Mouse (Mus musculus) hindbrain, embryonic 14.5 days (tissue): ENCODE data around the gene Bmp7. TPM values are rescaled to one million over a fixed set of nuclear protein-coding genes. Genes with fewer than 3 reads are reported as not detected.
A peak's percentile ranks its signal among the peaks of the same experiment; 100 is the strongest.

Experiments used
- ATAC-seq: fragments of 200-750 bp; cut with Nextera tagmentation; 2 replicates; pipeline ENCODE4 v1.8.0; 2017; ENCODE audit warnings: moderate number of reproducible peaks, mild to moderate bottlenecking, moderate TSS enrichment, moderate library complexity; ENCODE audit not compliant: low FRiP score
- DNase-seq: peaks from one replicate; pipeline ENCODE4 v3.0.0-alpha.2; 2015; ENCODE audit warnings: low spot score
- H3K27ac ChIP-seq: fragments of 300-500 bp; sonication (generic); 2 replicates; pipeline ENCODE4 v1.5.1; 2014; ENCODE audit warnings: mild to moderate bottlenecking, moderate library complexity
- H3K27me3 ChIP-seq: fragments of 300-500 bp; sonication (generic); 2 replicates; pipeline ENCODE4 v1.6.1; 2014; ENCODE audit warnings: mild to moderate bottlenecking, low read length, mixed read lengths; ENCODE audit not compliant: control insufficient read depth, insufficient read depth
- H3K36me3 ChIP-seq: fragments of 300-500 bp; sonication (generic); replicated peaks from 2 replicates; pipeline ENCODE4 v1.6.1; 2014; ENCODE audit not compliant: control insufficient read depth, insufficient read depth
- H3K4me1 ChIP-seq: fragments of 300-500 bp; sonication (generic); replicated peaks from 2 replicates; pipeline ENCODE4 v1.6.1; 2014; ENCODE audit warnings: antibody characterized with exemption, low read length, mixed read lengths; ENCODE audit not compliant: control insufficient read depth, insufficient read depth
- H3K4me2 ChIP-seq: fragments of 300-500 bp; sonication (generic); replicated peaks from 2 replicates; pipeline ENCODE4 v1.6.1; 2014; ENCODE audit warnings: mild to moderate bottlenecking, moderate library complexity
- H3K4me3 ChIP-seq: fragments of 300-500 bp; sonication (generic); replicated peaks from 2 replicates; pipeline ENCODE4 v1.5.1; 2014; ENCODE audit warnings: mild to moderate bottlenecking, low read length
- H3K9ac ChIP-seq: fragments of 300-500 bp; sonication (generic); 2 replicates; pipeline ENCODE4 v1.6.1; 2014
- H3K9me3 ChIP-seq: fragments of 300-500 bp; sonication (generic); 2 replicates; pipeline ENCODE4 v1.6.1; 2016; ENCODE audit warnings: low read length; ENCODE audit not compliant: control insufficient read depth
- WGBS: fragments of 180-500 bp; shearing (Covaris S2); extraction: QIAGEN DNeasy Blood & Tissue Kit; methylation state at CpG from one replicate; pipeline ENCODE4 v1.1.7; 2014; 5-methylcytosine and 5-hydroxymethylcytosine counted together
- polyA plus RNA-seq: library from polyadenylated mRNA; unstranded; fragments of >200 nt; fragmentation: Nextera tagmentation; extraction: Ambion mirVana; gene quantifications from 2 replicates; pipeline ENCODE4 v1.2.1, GENCODE M21; 2014

Gene Bmp7
- polyA plus RNA-seq, 1 experiment from 2014 or later: 18.4 TPM

DNA sequence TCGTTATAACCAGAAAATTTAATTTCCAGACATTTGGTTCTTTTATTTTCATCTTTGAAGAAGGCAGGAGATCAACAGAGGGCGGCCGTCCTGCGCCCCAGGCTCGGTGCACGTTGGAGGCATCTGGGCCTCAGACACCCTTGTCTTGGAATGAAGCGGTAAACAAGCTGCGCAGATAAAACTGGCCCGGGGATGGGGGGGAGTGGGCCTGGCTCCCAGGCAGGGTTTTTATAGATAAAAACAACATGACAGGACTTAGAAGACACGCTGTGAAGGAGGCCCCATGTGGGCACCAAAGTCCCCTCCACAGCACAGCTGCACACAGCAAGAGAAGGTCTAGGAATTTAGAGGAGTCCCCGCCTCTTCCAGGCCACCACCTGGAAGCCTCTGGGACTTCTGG is 10.6 kb upstream of the Bmp7 start:
- ATAC-seq: no peak
- no peak for DNase-seq
- Histone ChIP-seq H3K9ac (no peak overlapping the region), H3K4me2 (no peak overlapping the region), H3K27ac (no peak overlapping the region), H3K4me3 (no peak overlapping the region), H3K9me3 (no peaks in the 10 kb centered on the region), H3K27me3 (no peaks in the 10 kb centered on the region), H3K4me1 (0 out of 2 replicates have a peak, but pooled peaks cover 9% of the 10 kb centered on the region), H3K36me3 (no peaks in the 10 kb centered on the region)
- WGBS: 27% methylated on average over 11 of the region's 11 CpGs

DNA sequence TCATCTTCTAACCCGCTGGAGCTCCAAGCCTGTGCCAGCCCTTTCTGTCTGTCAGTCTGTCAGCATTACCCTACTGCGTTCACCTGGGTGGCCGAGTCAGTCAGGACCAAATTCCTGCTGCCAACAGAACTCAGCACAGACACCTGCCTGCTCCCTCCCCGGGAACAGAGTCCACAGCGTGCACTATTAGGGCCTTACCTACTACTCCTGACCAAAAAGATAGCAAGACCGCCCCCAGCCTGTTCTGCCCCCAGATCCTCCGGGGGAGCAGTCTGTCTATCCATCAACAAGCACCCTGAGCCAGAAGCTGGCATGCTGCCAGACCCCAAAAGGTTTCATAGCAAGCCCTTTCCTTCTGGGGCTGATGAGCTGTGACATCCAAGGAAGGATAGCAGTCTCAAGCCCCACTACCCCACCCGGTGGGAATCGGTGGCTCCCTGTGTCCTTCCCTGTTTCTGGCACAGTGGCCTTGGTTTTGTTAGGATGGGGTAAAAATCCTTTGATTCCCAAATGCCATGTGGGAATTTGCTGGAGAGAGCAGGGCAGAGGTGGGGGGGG is 10.1 kb upstream of the Bmp7 start:
- ATAC-seq (no peak), DNase-seq (no peak)
- 0 out of 2 replicates have a peak, but pooled peaks cover 9% of the 10 kb centered on the region for H3K4me1 ChIP-seq
- H3K4me2 ChIP-seq: no peak overlapping the region
- H3K27me3 ChIP-seq: peaks cover 2% of the 10 kb centered on the region; the same call in 1 of the 2 replicates
- no peaks in the 10 kb centered on the region for H3K9me3 ChIP-seq
- H3K9ac ChIP-seq: no peak overlapping the region
- no peaks in the 10 kb centered on the region for H3K36me3 ChIP-seq
- no peak overlapping the region for H3K27ac ChIP-seq
- 57% methylated on average over 9 of the region's 9 CpGs for WGBS
- no peak overlapping the region for H3K4me3 ChIP-seq

DNA sequence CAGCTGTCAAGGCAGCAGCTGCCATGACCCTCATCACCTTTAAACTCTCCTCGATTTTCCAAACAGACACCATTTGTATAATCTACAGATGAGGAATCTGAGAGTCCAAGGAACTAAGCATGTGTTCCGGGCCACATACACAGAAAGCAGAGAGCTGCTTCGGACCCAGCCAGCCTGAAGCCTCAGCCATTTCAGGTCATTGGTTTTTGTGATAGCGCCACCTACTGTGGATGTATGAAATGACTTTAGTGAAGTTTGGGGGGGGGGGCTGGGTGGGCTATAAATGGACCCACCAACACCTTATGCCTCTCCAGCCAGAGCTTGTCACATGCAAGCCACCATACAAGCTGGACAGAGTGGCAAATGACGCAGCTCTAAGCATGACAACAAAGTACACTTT is 8.9 kb upstream of the Bmp7 start:
- WGBS: 50% methylated on average over 5 of the region's 5 CpGs
- H3K4me1 ChIP-seq: 0 out of 2 replicates have a peak, but pooled peaks cover 9% of the 10 kb centered on the region
- no peak overlapping the region for H3K9ac ChIP-seq
- H3K9me3 ChIP-seq: no peaks in the 10 kb centered on the region
- no peak overlapping the region for H3K27ac ChIP-seq
- no peak overlapping the region for H3K4me2 ChIP-seq
- peaks cover 10% of the 10 kb centered on the region; the same call in 1 of the 2 replicates for H3K27me3 ChIP-seq
- ATAC-seq (no peak), DNase-seq (no peak)
- no peaks in the 10 kb centered on the region for H3K36me3 ChIP-seq
- no peak overlapping the region for H3K4me3 ChIP-seq

DNA sequence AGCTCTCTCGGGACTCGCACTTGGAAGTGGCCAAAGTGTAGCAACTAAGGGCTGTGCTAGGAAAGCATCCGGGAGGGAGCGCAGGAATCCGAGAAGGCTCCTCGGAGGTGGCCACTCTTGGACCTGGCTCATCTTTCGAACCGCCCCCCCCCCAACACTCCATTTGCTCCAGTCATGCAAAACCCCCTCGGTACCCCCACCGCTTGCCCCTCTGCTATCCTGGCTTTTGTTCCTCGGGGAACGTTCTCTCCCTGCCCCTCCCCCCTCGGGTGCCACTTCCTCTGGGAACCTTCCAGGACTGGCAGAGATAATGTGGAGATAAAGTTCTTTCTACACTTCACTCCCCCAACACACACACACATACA is 660 bp upstream of the Bmp7 start:
- DNase-seq (no peak), ATAC-seq (no peak)
- 1% methylated on average over 13 of the region's 13 CpGs for WGBS
- Histone ChIP-seq H3K36me3 (no peaks in the 10 kb centered on the region), H3K9me3 (no peaks in the 10 kb centered on the region), H3K27ac (no peak overlapping the region), H3K27me3 (peaks cover 91% of the 10 kb centered on the region), H3K4me2 (peak overlapping the region; percentile 91), H3K4me1 (peaks cover 29% of the 10 kb centered on the region), H3K4me3 (peak overlapping the region; percentile 45), H3K9ac (no peak overlapping the region)

DNA sequence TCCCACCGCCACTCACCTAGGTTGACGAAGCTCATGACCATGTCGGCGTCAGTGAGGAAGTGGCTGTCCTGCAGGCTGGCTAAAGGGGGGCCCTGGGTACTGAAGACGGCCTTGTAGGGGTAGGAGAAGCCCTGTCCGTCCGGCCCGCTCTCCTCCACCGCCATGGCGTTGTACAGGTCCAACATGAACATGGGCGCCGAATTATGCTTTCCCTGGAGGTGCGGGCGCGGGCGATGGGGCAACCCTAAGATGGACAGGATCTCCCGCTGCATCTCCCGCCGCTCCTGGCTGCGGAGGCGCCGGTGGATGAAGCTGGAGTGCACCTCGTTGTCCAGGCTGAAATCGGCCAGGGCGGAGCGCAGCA is 500 bp downstream of the Bmp7 start:
- H3K4me3 ChIP-seq: peak overlapping the region; percentile 45
- no peak for DNase-seq
- peak overlapping the region; percentile 91 for H3K4me2 ChIP-seq
- no peaks in the 10 kb centered on the region for H3K36me3 ChIP-seq
- WGBS: 1% methylated on average over 26 of the region's 26 CpGs
- H3K4me1 ChIP-seq: peaks cover 40% of the 10 kb centered on the region
- ATAC-seq: no peak
- H3K9ac ChIP-seq: peak overlapping the region; percentile 51
- H3K27ac ChIP-seq: peak overlapping the region; percentile 47
- no peaks in the 10 kb centered on the region for H3K9me3 ChIP-seq
- H3K27me3 ChIP-seq: peaks cover 94% of the 10 kb centered on the region

DNA sequence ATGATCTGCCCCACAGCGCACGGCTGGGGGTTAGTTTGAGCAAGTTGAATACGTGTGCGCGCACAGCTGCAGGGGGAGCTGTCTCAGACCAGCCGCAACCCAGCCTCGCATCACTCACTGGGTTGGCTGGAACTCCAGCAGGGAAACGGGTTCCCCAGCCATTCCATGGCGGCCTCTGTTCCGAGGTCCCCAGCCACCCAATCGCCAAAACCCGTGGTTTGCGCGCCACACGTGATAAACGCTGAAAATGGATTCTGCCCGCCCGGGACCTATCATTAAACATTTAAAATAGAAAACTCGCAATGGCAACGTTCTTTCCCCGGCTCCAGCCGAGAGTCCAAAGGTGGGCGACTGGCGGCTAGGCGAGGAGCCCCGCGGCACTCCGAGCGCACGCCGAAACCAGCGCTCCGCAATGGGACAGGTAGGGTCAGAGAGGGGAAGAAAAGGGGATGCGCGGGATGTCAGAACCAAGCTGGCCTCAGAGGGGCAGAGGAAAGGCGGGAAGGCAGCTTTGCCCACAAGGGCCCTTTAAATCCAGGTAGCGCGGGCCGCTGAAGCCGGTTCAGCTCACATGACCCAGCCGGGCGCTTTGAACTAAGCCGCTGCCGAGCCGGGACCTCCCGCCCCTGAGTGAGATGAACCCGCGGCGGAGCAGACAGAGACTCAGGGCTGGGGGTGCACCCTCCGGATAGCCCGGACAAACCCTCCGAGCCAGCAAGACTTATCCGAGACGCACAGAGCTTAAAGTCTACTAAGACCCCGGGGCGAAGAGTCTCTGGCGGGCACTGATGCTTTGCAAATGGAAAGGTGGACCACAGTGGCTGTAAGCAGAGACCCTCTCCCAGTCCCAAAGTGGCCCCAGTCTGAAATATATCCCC is 1.1 kb downstream of the Bmp7 start:
- no peak overlapping the region for H3K27ac ChIP-seq
- H3K4me3 ChIP-seq: peak overlapping the region; percentile 45
- H3K4me1 ChIP-seq: peaks cover 46% of the 10 kb centered on the region
- peak overlapping the region; percentile 91 for H3K4me2 ChIP-seq
- WGBS: under 1% methylated on average over 57 of the region's 57 CpGs
- H3K36me3 ChIP-seq: no peaks in the 10 kb centered on the region
- peak overlapping the region; percentile 51; the same call in 1 of the 2 replicates for H3K9ac ChIP-seq
- DNase-seq (no peak), ATAC-seq (no peak)
- peaks cover 92% of the 10 kb centered on the region for H3K27me3 ChIP-seq
- H3K9me3 ChIP-seq: no peaks in the 10 kb centered on the region

DNA sequence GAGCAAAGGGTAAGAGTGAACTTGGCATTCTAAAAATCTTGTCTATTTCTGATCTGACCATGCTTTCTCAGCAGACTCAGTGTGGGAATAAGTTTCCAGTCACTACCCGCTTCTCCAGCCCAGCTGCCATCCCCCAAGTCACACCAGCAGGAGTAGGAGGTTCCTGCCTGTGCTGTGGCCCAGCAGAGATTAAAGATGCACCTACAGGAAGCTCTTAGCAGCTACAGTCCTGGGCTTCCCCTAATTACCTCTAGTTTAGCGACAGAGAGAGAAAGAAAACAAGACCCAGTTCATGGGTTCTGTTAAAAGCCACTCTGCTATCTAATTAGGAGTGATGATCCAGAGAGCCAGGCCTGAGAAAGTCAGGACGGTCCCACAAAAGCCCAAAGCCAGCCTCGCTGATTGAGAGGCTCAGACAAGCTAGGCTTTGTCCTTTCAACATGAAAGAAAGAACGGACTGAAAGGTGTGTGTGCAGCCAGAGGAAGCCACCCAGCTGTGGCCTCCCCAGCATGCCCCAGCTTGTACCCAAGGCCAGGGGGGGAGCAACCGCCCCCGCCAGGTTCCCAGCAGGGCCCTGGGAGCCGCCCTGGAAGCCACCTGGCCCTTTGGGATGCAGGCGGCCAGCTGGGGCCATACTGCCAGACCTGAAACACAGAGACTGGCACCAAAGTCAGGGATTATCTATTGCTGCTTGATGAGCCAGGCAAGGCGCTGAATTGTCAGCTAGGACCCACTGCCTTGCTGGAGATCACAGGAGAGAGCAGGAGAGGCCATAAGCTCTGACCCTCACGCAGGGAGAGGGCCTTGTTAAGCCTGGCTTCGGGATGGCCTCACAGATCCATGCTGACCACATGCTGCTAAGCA is 2.6 kb downstream of the Bmp7 start:
- Histone ChIP-seq H3K27me3 (peaks cover 90% of the 10 kb centered on the region), H3K4me3 (peak overlapping the region; percentile 45; the same call in 1 of the 2 replicates), H3K36me3 (no peaks in the 10 kb centered on the region), H3K9ac (no peak overlapping the region; the same call in 1 of the 2 replicates), H3K9me3 (no peaks in the 10 kb centered on the region), H3K4me1 (peaks cover 55% of the 10 kb centered on the region), H3K27ac (no peak overlapping the region), H3K4me2 (peak overlapping the region; percentile 91)
- no peak for DNase-seq
- 7% methylated on average over 12 of the region's 12 CpGs for WGBS
- ATAC-seq: no peak

DNA sequence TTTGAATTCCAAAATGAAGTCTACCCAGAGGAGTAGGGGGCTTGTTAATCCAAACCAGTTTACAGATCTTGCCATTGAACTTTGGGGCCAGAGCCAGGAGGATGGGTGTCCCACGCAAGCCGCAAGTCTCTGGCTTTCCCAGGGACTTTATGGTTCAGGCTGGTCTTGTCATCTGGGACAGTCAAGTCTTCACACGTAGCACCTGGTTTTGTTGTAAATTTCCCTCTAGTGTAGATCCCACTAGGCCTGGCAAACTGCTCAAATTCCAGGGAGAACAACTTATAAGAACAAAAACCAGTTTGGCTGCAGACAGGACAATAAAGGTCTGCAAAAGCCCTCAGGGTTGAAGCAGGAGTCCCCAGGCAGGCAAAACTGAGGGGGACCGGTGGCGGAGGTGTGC is 3.3 kb downstream of the Bmp7 start:
- Histone ChIP-seq H3K4me3 (no peak overlapping the region), H3K27me3 (peaks cover 83% of the 10 kb centered on the region), H3K9me3 (no peaks in the 10 kb centered on the region), H3K36me3 (no peaks in the 10 kb centered on the region), H3K4me1 (peaks cover 55% of the 10 kb centered on the region), H3K9ac (no peak overlapping the region), H3K4me2 (peak overlapping the region; percentile 91), H3K27ac (no peak overlapping the region)
- WGBS: 18% methylated on average over 5 of the region's 5 CpGs
- DNase-seq (no peak), ATAC-seq (no peak)
